Mouse (Mus musculus) small intestine, adult 2 months (tissue): Measurements from ENCODE around the gene Sh3tc1. TPM values are rescaled to one million over a fixed set of nuclear protein-coding genes. Genes with fewer than 3 reads are reported as not detected.

ENCODE experiments used
- H3K27ac ChIP-seq: fragments of 200-500 bp; 2 replicates; pipeline ENCODE4 v1.5.1; 2012; ENCODE audit warnings: low read depth, low read length, control low read depth, inconsistent platforms; ENCODE audit not compliant: insufficient read depth
- H3K27me3 ChIP-seq: fragments of 200-500 bp; 2 replicates; pipeline ENCODE4 v1.6.1; 2012; ENCODE audit warnings: mild to moderate bottlenecking, moderate library complexity, low read length, inconsistent platforms; ENCODE audit not compliant: control insufficient read depth, insufficient read depth
- H3K36me3 ChIP-seq: fragments of 200-500 bp; 2 replicates; pipeline ENCODE4 v1.6.1; 2012; ENCODE audit warnings: mild to moderate bottlenecking, low read length, control low read depth, inconsistent platforms; ENCODE audit not compliant: control insufficient read depth, insufficient read depth
- H3K4me1 ChIP-seq: fragments of 200-500 bp; 2 replicates; pipeline ENCODE4 v1.6.1; 2012; ENCODE audit warnings: low read length, inconsistent platforms, mixed read lengths; ENCODE audit not compliant: control insufficient read depth, insufficient read depth, insufficient read length
- H3K4me3 ChIP-seq: fragments of 200-500 bp; 2 replicates; pipeline ENCODE4 v1.5.1; 2012; ENCODE audit warnings: low read depth, mild to moderate bottlenecking, control low read depth, inconsistent platforms, low read length, moderate library complexity
- CTCF ChIP-seq: fragments of 200-500 bp; IDR thresholded peaks from 2 replicates; pipeline ENCODE4 v1.5.1; 2012; ENCODE audit warnings: low read depth, mild to moderate bottlenecking, control low read depth, inconsistent platforms, low read length, moderate library complexity, mixed read lengths; ENCODE audit not compliant: insufficient replicate concordance, insufficient read length; ENCODE audit errors: extremely low read depth
- POLR2A ChIP-seq: fragments of 200-500 bp; IDR thresholded peaks from 2 replicates; pipeline ENCODE4 v1.6.1; 2012; ENCODE audit warnings: low read depth, mild to moderate bottlenecking, control low read depth, inconsistent platforms, low read length, moderate library complexity
- WGBS: fragments of 180-500 bp; shearing (Covaris S2); methylation state at CpG from one replicate; pipeline ENCODE4 v1.1.7; 2018; 5-methylcytosine and 5-hydroxymethylcytosine counted together
- polyA plus RNA-seq: library from polyadenylated mRNA; depleted of rRNA; stranded (reverse); fragments of >200 nt; gene quantifications from 2 replicates; pipeline ENCODE4 v1.2.3, GENCODE M21; 2012; rRNA removed

Sh3tc1 gene
- polyA plus RNA-seq: 5.5 and 7.7 TPM in 2 replicates

GRCm38 (mm10) chr5:35739536-35740278 is at the start of gene Sh3tc1:
Gene Sh3tc1, minus strand, starts transcription at chr5:35739987.
- peak within 1 kb of the TSS; percentile 46 for H3K27ac ChIP-seq
- H3K4me3 ChIP-seq: peak within 1 kb of the TSS; percentile 46
- TF ChIP-seq CTCF: 0 out of 2 replicates have a peak, but pooled peaks have one; percentile 28
- TF ChIP-seq POLR2A: no peak
- H3K36me3 ChIP-seq: no peaks in the 10 kb centered on the region
- WGBS: 15% methylated on average over 10 of the region's 10 CpGs
- peaks cover 46% of the 10 kb centered on the region for H3K4me1 ChIP-seq
- no peaks in the 10 kb centered on the region for H3K27me3 ChIP-seq

GRCm38 (mm10) chr5:35788719-35789118 is 48.9 kb upstream of the Sh3tc1 start:
- H3K27me3 ChIP-seq: peaks cover 8% of the 10 kb centered on the region; the same call in 1 of the 2 replicates
- peaks cover 7% of the 10 kb centered on the region for H3K4me1 ChIP-seq
- H3K4me3 ChIP-seq: no peak overlapping the region
- TF ChIP-seq POLR2A: no peak
- no peak for TF ChIP-seq CTCF
- no peak overlapping the region for H3K27ac ChIP-seq
- no peaks in the 10 kb centered on the region for H3K36me3 ChIP-seq
- WGBS: 81% methylated on average over 6 of the region's 6 CpGs

- TF ChIP-seq POLR2A: no peak
- no peak for TF ChIP-seq CTCF
- Histone ChIP-seq H3K36me3 (no peaks in the 10 kb centered on the region), H3K27me3 (peaks cover 8% of the 10 kb centered on the region; the same call in 1 of the 2 replicates), H3K4me1 (peaks cover 7% of the 10 kb centered on the region), H3K4me3 (no peak overlapping the region), H3K27ac (no peak overlapping the region)
- 83% methylated on average over 12 of the region's 12 CpGs for WGBS
Observed at GRCm38 (mm10) chr5:35787847-35788246, 48.1 kb upstream of the Sh3tc1 start.

- no peak overlapping the region for H3K4me3 ChIP-seq
- TF ChIP-seq CTCF (no peak), POLR2A (no peak)
- H3K27me3 ChIP-seq: peaks cover 8% of the 10 kb centered on the region; the same call in 1 of the 2 replicates
- H3K4me1 ChIP-seq: peaks cover 2% of the 10 kb centered on the region
- H3K27ac ChIP-seq: no peak overlapping the region
- 32% methylated on average over 7 of the region's 7 CpGs for WGBS
- H3K36me3 ChIP-seq: no peaks in the 10 kb centered on the region
Observed at GRCm38 (mm10) chr5:35785853-35786252, 46.1 kb upstream of the Sh3tc1 start.

- TF ChIP-seq POLR2A (no peak), CTCF (no peak)
- 42% methylated on average over 10 of the region's 10 CpGs for WGBS
- H3K4me3 ChIP-seq: no peak overlapping the region
- no peaks in the 10 kb centered on the region; the same call in 1 of the 2 replicates for H3K4me1 ChIP-seq
- peaks cover 4% of the 10 kb centered on the region; the same call in 1 of the 2 replicates for H3K27me3 ChIP-seq
- H3K36me3 ChIP-seq: no peaks in the 10 kb centered on the region
- H3K27ac ChIP-seq: no peak overlapping the region
Observed at GRCm38 (mm10) chr5:35782648-35783180, 42.9 kb upstream of the Sh3tc1 start.

GRCm38 (mm10) chr5:35781116-35781515 is 41.3 kb upstream of the Sh3tc1 start:
- Histone ChIP-seq H3K36me3 (no peaks in the 10 kb centered on the region), H3K27me3 (no peaks in the 10 kb centered on the region), H3K27ac (no peak overlapping the region), H3K4me3 (no peak overlapping the region), H3K4me1 (no peaks in the 10 kb centered on the region; the same call in 1 of the 2 replicates)
- 80% methylated on average over 3 of the region's 3 CpGs for WGBS
- TF ChIP-seq POLR2A: no peak
- no peak for TF ChIP-seq CTCF

GRCm38 (mm10) chr5:35774137-35774424 is 34.3 kb upstream of the Sh3tc1 start:
- Histone ChIP-seq H3K27ac (no peak overlapping the region), H3K36me3 (no peaks in the 10 kb centered on the region), H3K4me3 (no peak overlapping the region), H3K27me3 (no peaks in the 10 kb centered on the region), H3K4me1 (peaks cover 8% of the 10 kb centered on the region; the same call in 1 of the 2 replicates)
- 57% methylated on average over 6 of the region's 6 CpGs for WGBS
- TF ChIP-seq POLR2A: no peak
- TF ChIP-seq CTCF: no peak
